Mouse (Mus musculus): ENCODE results near the gene Mecom. TPM values are rescaled to one million over a fixed set of nuclear protein-coding genes. Genes with fewer than 3 reads are reported as not detected.

Gene Mecom
- total and polyA plus RNA-seq, 2 experiments from 2014 or later: 1.9 to 3.9 TPM

DNA sequence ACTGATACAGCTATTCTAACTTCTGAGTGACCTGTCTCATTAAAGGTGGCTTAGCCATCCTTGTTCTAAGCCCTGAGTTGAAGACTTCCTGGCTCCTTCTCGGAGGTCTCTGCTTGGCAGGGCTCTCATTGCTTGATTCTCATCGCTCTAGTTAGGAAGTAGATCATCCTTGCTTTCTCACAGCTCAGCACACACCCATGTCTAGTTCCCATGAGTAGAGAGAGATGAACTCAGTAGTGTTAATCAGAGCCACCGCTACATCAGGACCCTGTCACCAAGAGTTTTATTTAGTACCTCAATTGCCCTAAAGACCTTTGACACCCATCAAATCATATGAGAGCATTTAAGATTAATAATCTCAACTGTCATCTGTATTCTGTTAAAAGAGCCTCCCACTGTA, 425.2 kb downstream of the Mecom start:
- Histone ChIP-seq H3K4me2 (ENCODE audit: low read depth) (no peak overlapping the region), H3K9me3 (ENCODE audit: low read length) (no peaks in the 10 kb centered on the region), H3K4me3 (ENCODE audit: low read depth, low read length) (no peak overlapping the region), H3K4me1 (ENCODE audit: insufficient read depth) (no peaks in the 10 kb centered on the region), H3K27me3 (ENCODE audit: insufficient read depth, low read length) (no peaks in the 10 kb centered on the region), H3K36me3 (ENCODE audit: insufficient read depth) (no peaks in the 10 kb centered on the region), H3K27ac (ENCODE audit: low read depth, low read length) (no peak overlapping the region), H3K9ac (no peak overlapping the region)
- 86% methylated on average over 3 of the region's 3 CpGs for WGBS
- DNase-seq: no peak
- no peak for TF ChIP-seq CTCF (IDR thresholded peaks at IDR 0.05; ENCODE audit: low read depth)
- no peak for ATAC-seq

DNA sequence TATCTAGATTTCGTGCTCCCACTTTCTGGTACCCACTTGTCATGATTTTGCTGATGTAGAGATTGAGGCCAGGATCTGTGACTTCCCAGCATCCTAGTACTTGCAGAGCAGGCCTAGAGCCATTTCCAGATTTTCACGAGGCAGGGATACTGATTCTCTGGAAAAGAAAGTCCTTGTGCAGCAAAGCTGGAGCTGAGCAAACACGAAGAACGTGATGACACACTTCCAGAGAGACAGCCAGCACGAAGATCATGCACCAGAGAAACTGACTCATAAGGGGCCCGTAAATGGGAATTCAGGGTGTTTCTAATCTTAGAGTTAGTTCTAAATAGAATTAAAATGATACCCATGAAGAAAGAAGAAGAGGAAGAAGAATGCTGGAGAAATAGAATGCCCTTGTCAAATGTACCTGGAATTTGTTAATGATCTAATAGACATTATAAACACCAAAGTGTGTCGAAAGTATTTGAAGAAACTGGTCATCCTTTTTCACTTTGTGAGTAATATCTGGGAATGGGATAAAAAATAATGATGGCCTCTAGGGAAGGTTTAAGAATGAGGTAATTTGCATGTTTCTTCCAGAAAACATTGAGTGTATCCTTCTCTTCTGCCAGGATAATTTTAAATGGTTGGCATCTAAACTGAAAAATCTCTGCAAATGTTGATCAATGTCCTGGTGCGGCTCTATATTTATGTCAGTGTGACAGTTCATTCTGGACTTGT, 426.9 kb downstream of the Mecom start:
- Histone ChIP-seq H3K9ac (no peak overlapping the region), H3K9me3 (ENCODE audit: low read length) (no peaks in the 10 kb centered on the region), H3K27me3 (ENCODE audit: insufficient read depth, low read length) (no peaks in the 10 kb centered on the region), H3K4me1 (ENCODE audit: insufficient read depth) (no peaks in the 10 kb centered on the region), H3K4me2 (ENCODE audit: low read depth) (no peak overlapping the region), H3K36me3 (ENCODE audit: insufficient read depth) (no peaks in the 10 kb centered on the region), H3K4me3 (ENCODE audit: low read depth, low read length) (no peak overlapping the region), H3K27ac (ENCODE audit: low read depth, low read length) (no peak overlapping the region)
- DNase-seq (no peak), ATAC-seq (no peak)
- WGBS: 89% methylated on average over 8 of the region's 8 CpGs
- TF ChIP-seq CTCF (IDR thresholded peaks at IDR 0.05; ENCODE audit: low read depth): no peak

DNA sequence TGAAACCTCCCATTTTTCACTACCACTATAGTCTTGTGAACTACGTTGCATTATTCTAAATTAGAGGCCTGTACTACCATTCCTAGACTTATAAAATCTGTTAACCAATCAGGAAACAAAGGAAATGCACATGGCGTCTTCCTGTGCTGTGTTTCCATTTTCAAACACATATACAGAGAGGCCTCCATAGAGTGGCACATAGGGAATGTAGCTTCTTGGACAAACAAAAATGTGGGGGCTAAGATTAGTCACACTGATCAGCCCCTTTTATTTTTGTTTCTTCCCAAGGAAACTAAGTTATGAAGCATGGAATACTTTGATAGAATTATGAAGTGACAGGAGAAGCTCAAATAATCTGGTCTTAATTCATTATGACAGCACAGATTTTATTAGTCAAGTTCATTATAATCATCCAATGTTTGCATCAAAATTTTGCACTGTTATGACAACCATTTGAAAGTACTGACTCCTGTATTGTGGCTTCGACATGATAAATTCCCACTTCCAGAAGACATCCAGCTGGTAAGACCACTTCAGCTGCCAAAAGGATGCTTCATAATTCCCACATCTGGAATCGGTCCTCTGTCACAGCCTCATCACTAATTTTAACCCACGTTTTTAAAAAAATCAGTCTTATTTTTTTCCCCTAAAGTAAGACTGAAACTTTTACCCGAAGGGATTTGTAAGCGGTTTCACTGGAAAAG, 429.1 kb downstream of the Mecom start:
- H3K27me3 ChIP-seq (ENCODE audit: insufficient read depth, low read length): no peaks in the 10 kb centered on the region
- WGBS: 84% methylated on average over 7 of the region's 7 CpGs
- H3K9me3 ChIP-seq (ENCODE audit: low read length): no peaks in the 10 kb centered on the region
- DNase-seq (no peak), ATAC-seq (no peak)
- no peak overlapping the region for H3K27ac ChIP-seq (ENCODE audit: low read depth, low read length)
- H3K4me3 ChIP-seq (ENCODE audit: low read depth, low read length): no peak overlapping the region
- H3K4me2 ChIP-seq (ENCODE audit: low read depth): no peak overlapping the region
- TF ChIP-seq CTCF (IDR thresholded peaks at IDR 0.05; ENCODE audit: low read depth): no peak
- H3K4me1 ChIP-seq (ENCODE audit: insufficient read depth): no peaks in the 10 kb centered on the region
- no peaks in the 10 kb centered on the region for H3K36me3 ChIP-seq (ENCODE audit: insufficient read depth)
- no peak overlapping the region for H3K9ac ChIP-seq

DNA sequence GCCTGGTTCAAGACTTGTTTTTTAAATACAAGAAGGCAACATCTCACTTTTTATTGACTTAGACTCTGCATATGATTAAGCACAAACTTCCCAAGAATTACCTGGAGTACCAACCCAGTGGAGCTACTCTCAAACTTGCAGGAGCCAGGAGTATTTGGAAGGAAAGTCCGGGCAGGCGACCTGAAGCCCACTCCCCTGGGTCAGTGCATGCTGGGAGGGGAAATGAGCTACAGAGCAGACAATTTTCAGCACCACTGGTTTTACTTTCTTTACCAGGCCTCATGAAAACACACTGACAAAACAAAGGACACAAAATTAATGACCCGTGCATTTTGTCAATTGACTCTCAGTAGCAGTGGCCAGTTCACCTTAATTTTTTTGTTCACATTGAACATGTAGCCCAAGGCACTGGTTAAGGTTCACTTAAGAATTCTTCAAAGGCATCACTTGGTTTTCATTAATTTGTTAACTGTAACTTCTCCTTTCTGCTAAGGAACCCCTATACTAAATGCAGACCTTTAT, 434.5 kb downstream of the Mecom start:
- no peaks in the 10 kb centered on the region for H3K36me3 ChIP-seq (ENCODE audit: insufficient read depth)
- ATAC-seq (no peak), DNase-seq (no peak)
- no peaks in the 10 kb centered on the region for H3K27me3 ChIP-seq (ENCODE audit: insufficient read depth, low read length)
- H3K4me2 ChIP-seq (ENCODE audit: low read depth): no peak overlapping the region
- H3K9me3 ChIP-seq (ENCODE audit: low read length): no peaks in the 10 kb centered on the region
- no peaks in the 10 kb centered on the region for H3K4me1 ChIP-seq (ENCODE audit: insufficient read depth)
- H3K27ac ChIP-seq (ENCODE audit: low read depth, low read length): no peak overlapping the region
- H3K4me3 ChIP-seq (ENCODE audit: low read depth, low read length): no peak overlapping the region
- WGBS: 12% methylated on average over 3 of the region's 3 CpGs
- TF ChIP-seq CTCF (IDR thresholded peaks at IDR 0.05; ENCODE audit: low read depth): no peak
- no peak overlapping the region for H3K9ac ChIP-seq

DNA sequence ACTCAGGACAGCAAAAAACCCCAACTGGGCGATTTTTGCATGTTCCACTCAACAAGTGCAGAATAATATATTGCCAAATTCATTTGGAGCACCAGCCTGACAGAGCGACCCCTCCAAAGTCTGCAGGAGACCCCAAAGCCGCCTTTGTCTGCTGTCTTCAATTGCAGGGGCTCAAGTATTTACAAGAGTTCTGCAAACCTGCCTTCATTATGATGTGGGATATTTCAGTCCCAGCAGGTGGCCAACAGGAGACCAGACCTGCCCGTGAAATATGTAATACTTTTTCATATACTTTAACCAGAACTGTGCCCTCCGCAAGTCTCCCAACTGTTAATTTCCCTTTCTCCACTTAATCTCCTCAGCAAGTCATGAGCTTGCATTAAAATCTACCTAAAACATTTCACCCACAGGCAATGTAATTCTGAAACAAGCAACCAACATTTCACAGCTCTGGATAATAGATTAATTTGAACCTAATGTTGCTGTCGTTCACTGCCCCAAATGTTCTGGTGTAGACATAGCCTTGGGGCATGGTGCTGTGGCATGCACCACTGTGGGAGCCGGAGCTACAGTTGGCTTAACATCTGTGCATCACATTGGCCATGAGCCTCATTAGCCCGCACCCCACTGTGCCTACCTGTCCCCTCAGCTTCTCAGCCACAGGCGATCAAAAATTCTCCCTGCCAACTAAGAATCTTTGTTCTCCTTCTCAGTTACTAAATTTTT, 439.7 kb downstream of the Mecom start:
- no peak for TF ChIP-seq CTCF (IDR thresholded peaks at IDR 0.05; ENCODE audit: low read depth)
- H3K4me2 ChIP-seq (ENCODE audit: low read depth): no peak overlapping the region
- no peaks in the 10 kb centered on the region for H3K36me3 ChIP-seq (ENCODE audit: insufficient read depth)
- no peak overlapping the region for H3K9ac ChIP-seq
- H3K4me1 ChIP-seq (ENCODE audit: insufficient read depth): no peaks in the 10 kb centered on the region
- H3K4me3 ChIP-seq (ENCODE audit: low read depth, low read length): no peak overlapping the region
- no peaks in the 10 kb centered on the region for H3K27me3 ChIP-seq (ENCODE audit: insufficient read depth, low read length)
- no peak for ATAC-seq
- no peak for DNase-seq
- H3K9me3 ChIP-seq (ENCODE audit: low read length): no peaks in the 10 kb centered on the region
- WGBS: 54% methylated on average over 9 of the region's 9 CpGs
- no peak overlapping the region for H3K27ac ChIP-seq (ENCODE audit: low read depth, low read length)

DNA sequence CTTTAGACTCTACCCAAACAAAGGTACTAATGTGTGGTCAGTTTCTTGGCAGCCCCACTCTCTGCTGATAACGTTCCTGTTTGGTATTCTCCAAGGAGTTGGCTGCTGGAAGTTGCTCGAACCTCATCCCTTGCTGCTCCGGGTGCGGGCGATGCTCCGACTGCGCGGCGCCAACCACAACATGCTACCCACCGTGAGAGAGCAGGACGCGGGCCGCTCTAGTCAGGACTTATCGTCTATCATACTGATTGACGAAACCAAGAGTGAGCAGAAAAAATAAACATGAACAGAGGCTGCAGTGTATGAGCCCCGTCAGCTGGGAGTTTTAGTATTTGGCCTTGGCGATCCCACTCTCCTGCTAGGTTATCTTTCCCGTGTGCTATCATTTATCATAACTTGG, 441.3 kb downstream of the Mecom start:
- Histone ChIP-seq H3K4me1 (ENCODE audit: insufficient read depth) (no peaks in the 10 kb centered on the region), H3K27ac (ENCODE audit: low read depth, low read length) (no peak overlapping the region), H3K4me2 (ENCODE audit: low read depth) (no peak overlapping the region), H3K27me3 (ENCODE audit: insufficient read depth, low read length) (no peaks in the 10 kb centered on the region), H3K9ac (no peak overlapping the region), H3K9me3 (ENCODE audit: low read length) (no peaks in the 10 kb centered on the region), H3K4me3 (ENCODE audit: low read depth, low read length) (no peak overlapping the region), H3K36me3 (ENCODE audit: insufficient read depth) (no peaks in the 10 kb centered on the region)
- ATAC-seq: no peak
- 86% methylated on average over 18 of the region's 18 CpGs for WGBS
- no peak for TF ChIP-seq CTCF (IDR thresholded peaks at IDR 0.05; ENCODE audit: low read depth)
- DNase-seq: no peak

DNA sequence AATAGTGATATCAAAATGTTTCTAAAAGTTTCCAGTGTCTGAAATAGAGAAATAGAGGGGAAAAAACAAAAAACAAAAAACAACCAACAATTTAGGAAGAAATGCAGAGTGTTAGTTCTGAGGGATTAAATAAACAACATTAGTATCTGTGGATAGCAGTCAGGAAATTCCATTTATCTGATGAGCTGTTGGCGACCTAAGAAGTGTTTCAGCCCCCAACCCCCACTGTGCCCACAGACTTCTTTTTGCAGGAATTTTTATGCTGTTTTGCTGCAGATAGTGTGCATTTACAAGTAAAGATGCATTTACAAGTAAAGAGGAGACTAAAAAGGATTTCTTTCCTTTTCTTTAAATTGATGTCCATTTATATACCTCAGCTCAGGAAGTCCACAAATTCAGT, 441.9 kb downstream of the Mecom start:
- ATAC-seq: no peak
- Histone ChIP-seq H3K4me2 (ENCODE audit: low read depth) (no peak overlapping the region), H3K4me3 (ENCODE audit: low read depth, low read length) (no peak overlapping the region), H3K4me1 (ENCODE audit: insufficient read depth) (no peaks in the 10 kb centered on the region), H3K27ac (ENCODE audit: low read depth, low read length) (no peak overlapping the region), H3K36me3 (ENCODE audit: insufficient read depth) (no peaks in the 10 kb centered on the region), H3K9me3 (ENCODE audit: low read length) (no peaks in the 10 kb centered on the region), H3K9ac (no peak overlapping the region), H3K27me3 (ENCODE audit: insufficient read depth, low read length) (no peaks in the 10 kb centered on the region)
- TF ChIP-seq CTCF (IDR thresholded peaks at IDR 0.05; ENCODE audit: low read depth): no peak
- DNase-seq: no peak
- WGBS: 54% methylated on average over 1 of the region's 1 CpGs

Data from forebrain, postnatal 0 days (tissue).